Mouse (Mus musculus): ENCODE data around the gene Prkar2b. TPM values are rescaled to one million over a fixed set of nuclear protein-coding genes. Genes with fewer than 3 reads are reported as not detected.
"Not testable (repeated sequence)": the region's sequence is repeated elsewhere in the genome, so short reads cannot be mapped to it uniquely, and the experiment has no call there.

Gene Prkar2b
- polyA plus RNA-seq, 1 experiment from 2014 or later = 70.4 TPM

- WGBS (ENCODE audit: insufficient replicate concordance) = 83% methylated on average over 6 of the region's 6 CpGs
- H3K9me3 ChIP-seq (replicated peaks) = no peaks in the 10 kb centered on the region
- H3K4me3 ChIP-seq (replicated peaks) = no peak overlapping the region
- no peaks in the 10 kb centered on the region for H3K27me3 ChIP-seq
- H3K4me1 ChIP-seq (replicated peaks) = no peaks in the 10 kb centered on the region; the same call in 1 of the 2 replicates
- H3K9ac ChIP-seq = no peak overlapping the region
- no peak overlapping the region for H3K27ac ChIP-seq (replicated peaks)
- H3K4me2 ChIP-seq = no peak overlapping the region
- peaks cover 52% of the 10 kb centered on the region for H3K36me3 ChIP-seq (replicated peaks)
- ATAC-seq (ENCODE audit: insufficient read depth) = no peak
Observed at GRCm38 (mm10) chr12:32033536-32033935, 27.6 kb downstream of the Prkar2b start.

GRCm38 (mm10) chr12:32032917-32033316 lies 28.2 kb downstream of the Prkar2b start:
- ATAC-seq (ENCODE audit: insufficient read depth) = no peak
- no peaks in the 10 kb centered on the region for H3K27me3 ChIP-seq
- H3K27ac ChIP-seq (replicated peaks) = no peak overlapping the region
- H3K36me3 ChIP-seq (replicated peaks) = peaks cover 46% of the 10 kb centered on the region
- 97% methylated on average over 7 of the region's 7 CpGs for WGBS (ENCODE audit: insufficient replicate concordance)
- no peak overlapping the region for H3K4me3 ChIP-seq (replicated peaks)
- no peaks in the 10 kb centered on the region; the same call in 1 of the 2 replicates for H3K4me1 ChIP-seq (replicated peaks)
- H3K4me2 ChIP-seq = no peak overlapping the region
- no peak overlapping the region for H3K9ac ChIP-seq
- no peaks in the 10 kb centered on the region for H3K9me3 ChIP-seq (replicated peaks)

DNA sequence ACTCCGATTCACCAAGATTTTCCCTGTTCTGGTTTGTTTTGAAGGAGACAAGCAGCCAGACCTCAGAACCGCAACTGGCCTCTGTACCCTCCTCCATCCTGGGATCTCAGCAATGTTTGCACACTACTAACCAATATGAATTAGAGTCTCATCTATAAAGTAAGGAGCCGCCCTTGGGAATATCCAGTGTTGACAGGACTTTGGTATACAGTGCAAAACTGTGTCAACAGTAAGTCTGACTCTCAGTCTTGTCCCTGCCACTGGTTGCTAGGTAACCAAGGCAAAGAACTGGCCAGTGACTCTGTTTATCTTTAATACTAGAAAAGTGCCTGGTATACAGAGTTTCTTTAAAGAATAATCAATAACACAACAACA lies 42.7 kb downstream of the Prkar2b start:
- Histone ChIP-seq H3K4me1 (replicated peaks) (peaks cover 40% of the 10 kb centered on the region), H3K36me3 (replicated peaks) (peaks cover 26% of the 10 kb centered on the region), H3K27ac (replicated peaks) (peak overlapping the region; percentile 69), H3K9ac (no peak overlapping the region), H3K4me3 (replicated peaks) (no peak overlapping the region), H3K4me2 (peak overlapping the region; percentile 26), H3K27me3 (no peaks in the 10 kb centered on the region), H3K9me3 (replicated peaks) (no peaks in the 10 kb centered on the region)
- 32% methylated on average over 3 of the region's 3 CpGs for WGBS (ENCODE audit: insufficient replicate concordance)
- peak; percentile 8; the same call in 1 of the 2 replicates for ATAC-seq (ENCODE audit: insufficient read depth)

DNA sequence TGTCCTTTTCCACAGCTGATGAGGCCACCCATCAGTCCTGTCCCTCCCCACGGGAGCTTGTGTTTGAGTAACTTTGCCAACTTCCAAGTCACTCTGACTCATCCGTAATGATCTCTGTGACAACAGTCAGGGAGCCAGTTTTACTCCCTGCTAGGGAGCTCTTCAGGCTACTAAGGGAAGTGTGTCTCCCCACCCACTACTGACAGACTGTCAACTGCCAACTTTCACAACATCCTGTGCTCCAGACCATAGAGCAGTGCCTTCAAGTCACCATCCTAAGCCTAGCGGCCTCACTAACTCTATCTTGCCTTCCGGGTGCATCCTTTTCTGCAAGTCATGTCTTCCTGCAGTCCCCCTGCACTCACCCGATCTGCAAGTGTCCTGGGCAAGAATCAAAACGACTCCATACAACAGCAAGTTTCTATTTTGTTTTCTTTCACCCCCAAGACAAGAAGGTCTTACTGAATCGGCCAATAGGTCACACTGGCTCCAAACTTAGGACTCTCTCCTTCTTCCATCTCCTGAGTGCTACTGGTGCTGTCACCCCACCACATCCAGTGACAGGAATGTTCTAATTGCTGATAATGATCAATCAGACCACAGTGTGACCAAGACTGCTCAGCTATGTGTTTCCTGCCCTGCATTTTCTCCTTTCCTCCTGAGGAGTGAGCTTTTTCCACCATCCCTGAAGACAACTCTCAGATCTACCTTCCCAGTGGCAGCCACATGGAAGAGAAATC lies 43.3 kb downstream of the Prkar2b start:
- 6% methylated on average over 7 of the region's 7 CpGs for WGBS (ENCODE audit: insufficient replicate concordance)
- Histone ChIP-seq H3K4me2 (peak overlapping the region; percentile 26), H3K9ac (no peak overlapping the region), H3K27me3 (no peaks in the 10 kb centered on the region), H3K27ac (replicated peaks) (peak overlapping the region; percentile 69), H3K36me3 (replicated peaks) (peaks cover 29% of the 10 kb centered on the region), H3K4me1 (replicated peaks) (peaks cover 40% of the 10 kb centered on the region), H3K9me3 (replicated peaks) (no peaks in the 10 kb centered on the region), H3K4me3 (replicated peaks) (no peak overlapping the region)
- peak; percentile 82 for ATAC-seq (ENCODE audit: insufficient read depth)

DNA sequence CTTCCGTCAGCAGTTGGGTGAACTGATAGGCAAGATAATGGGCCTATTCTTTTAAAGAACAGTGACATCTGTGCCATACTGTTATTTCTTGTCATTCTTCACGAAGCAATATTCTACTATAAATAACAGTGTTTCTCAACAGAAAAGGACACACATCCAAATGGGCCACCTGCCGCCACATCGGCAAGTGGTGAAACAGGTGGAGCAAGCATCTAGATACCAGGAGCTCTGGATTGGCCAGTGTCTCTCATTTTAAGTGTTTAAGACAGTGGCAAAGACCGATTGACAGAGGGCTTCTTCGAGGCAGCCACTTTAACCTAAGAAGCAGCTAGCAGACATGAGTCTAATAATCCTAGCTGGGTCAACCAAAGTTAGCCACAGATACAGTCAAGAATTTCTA lies 44.6 kb downstream of the Prkar2b start:
- H3K4me1 ChIP-seq (replicated peaks) = peaks cover 40% of the 10 kb centered on the region
- H3K9ac ChIP-seq = no peak overlapping the region
- WGBS (ENCODE audit: insufficient replicate concordance) = 55% methylated on average over 6 of the region's 6 CpGs
- no peak overlapping the region for H3K4me2 ChIP-seq
- H3K27me3 ChIP-seq = no peaks in the 10 kb centered on the region
- no peak overlapping the region for H3K4me3 ChIP-seq (replicated peaks)
- peak overlapping the region; percentile 69; the same call in 1 of the 2 replicates for H3K27ac ChIP-seq (replicated peaks)
- H3K36me3 ChIP-seq (replicated peaks) = peaks cover 18% of the 10 kb centered on the region
- H3K9me3 ChIP-seq (replicated peaks) = no peaks in the 10 kb centered on the region
- no peak for ATAC-seq (ENCODE audit: insufficient read depth)

GRCm38 (mm10) chr12:32015268-32015769 lies 45.8 kb downstream of the Prkar2b start:
- H3K9me3 ChIP-seq (replicated peaks) = no peaks in the 10 kb centered on the region
- H3K4me1 ChIP-seq (replicated peaks) = peaks cover 49% of the 10 kb centered on the region
- no peak for ATAC-seq (ENCODE audit: insufficient read depth)
- H3K9ac ChIP-seq = no peak overlapping the region
- peaks cover 21% of the 10 kb centered on the region for H3K36me3 ChIP-seq (replicated peaks)
- no peak overlapping the region for H3K4me3 ChIP-seq (replicated peaks)
- H3K27me3 ChIP-seq = no peaks in the 10 kb centered on the region
- H3K27ac ChIP-seq (replicated peaks) = no peak overlapping the region; the same call in 1 of the 2 replicates
- no peak overlapping the region for H3K4me2 ChIP-seq
- WGBS (ENCODE audit: insufficient replicate concordance) = 75% methylated on average over 6 of the region's 6 CpGs

DNA sequence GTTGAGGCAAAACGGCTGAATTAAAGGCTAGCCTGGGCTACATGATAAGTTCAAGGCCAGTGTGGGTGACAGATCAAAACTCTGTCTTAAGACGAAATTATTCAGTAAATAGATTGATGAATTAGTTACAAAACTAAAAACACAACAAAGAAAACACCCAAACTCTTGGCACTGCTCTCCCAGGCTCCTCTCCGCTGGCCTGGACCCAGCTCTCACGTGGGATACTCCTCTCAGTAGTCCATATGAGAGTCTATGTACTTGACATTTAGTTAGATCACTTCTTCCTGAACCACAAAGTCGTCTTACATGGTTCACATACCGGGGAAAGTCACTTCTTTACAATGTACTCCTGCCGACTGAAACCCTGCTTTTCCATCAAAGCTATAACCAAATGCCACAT lies 46.3 kb downstream of the Prkar2b start:
- Histone ChIP-seq H3K4me2 (no peak overlapping the region), H3K4me3 (replicated peaks) (no peak overlapping the region), H3K9ac (no peak overlapping the region), H3K27me3 (no peaks in the 10 kb centered on the region), H3K9me3 (replicated peaks) (no peaks in the 10 kb centered on the region), H3K36me3 (replicated peaks) (peaks cover 19% of the 10 kb centered on the region), H3K27ac (replicated peaks) (no peak overlapping the region), H3K4me1 (replicated peaks) (peaks cover 54% of the 10 kb centered on the region)
- 65% methylated on average over 7 of the region's 7 CpGs for WGBS (ENCODE audit: insufficient replicate concordance)
- ATAC-seq (ENCODE audit: insufficient read depth) = no peak

GRCm38 (mm10) chr12:32012169-32012568 lies 48.9 kb downstream of the Prkar2b start:
- Histone ChIP-seq H3K9me3 (replicated peaks) (no peaks in the 10 kb centered on the region), H3K27me3 (no peaks in the 10 kb centered on the region), H3K9ac (no peak overlapping the region), H3K4me1 (replicated peaks) (peaks cover 45% of the 10 kb centered on the region), H3K4me3 (replicated peaks) (no peak overlapping the region), H3K27ac (replicated peaks) (no peak overlapping the region), H3K36me3 (replicated peaks) (peaks cover 20% of the 10 kb centered on the region; the same call in 1 of the 2 replicates), H3K4me2 (no peak overlapping the region)
- WGBS (ENCODE audit: insufficient replicate concordance) = 48% methylated on average over 2 of the region's 2 CpGs
- ATAC-seq (ENCODE audit: insufficient read depth) = no peak

DNA sequence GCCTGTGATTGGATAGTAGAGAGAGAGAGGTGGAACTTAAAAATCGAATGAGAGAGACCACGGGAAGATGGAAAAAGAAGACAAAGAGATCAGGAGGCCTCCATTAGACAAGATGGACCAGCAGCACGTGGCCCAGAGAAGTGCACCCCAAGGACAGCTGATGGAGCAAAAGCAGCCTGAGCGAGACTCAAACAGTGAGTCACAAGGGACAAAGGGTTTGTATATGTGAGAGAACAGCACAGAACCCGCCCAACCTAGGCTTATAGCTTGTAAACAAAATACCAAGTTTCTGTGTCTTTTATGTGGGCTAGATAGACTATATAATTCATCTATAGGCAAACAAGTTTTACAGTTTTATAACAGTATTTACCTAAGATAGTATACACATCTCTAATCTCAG lies 50.0 kb downstream of the Prkar2b start:
- Histone ChIP-seq H3K9ac (no peak overlapping the region), H3K36me3 (replicated peaks) (peaks cover 24% of the 10 kb centered on the region; the same call in 1 of the 2 replicates), H3K4me2 (no peak overlapping the region), H3K27me3 (no peaks in the 10 kb centered on the region), H3K9me3 (replicated peaks) (no peaks in the 10 kb centered on the region), H3K4me3 (replicated peaks) (no peak overlapping the region), H3K4me1 (replicated peaks) (peaks cover 34% of the 10 kb centered on the region), H3K27ac (replicated peaks) (0 out of 2 replicates have a peak overlapping the region, but pooled peaks have one; percentile 19)
- ATAC-seq (ENCODE audit: insufficient read depth) = no peak
- WGBS (ENCODE audit: insufficient replicate concordance) = 71% methylated on average over 5 of the region's 5 CpGs

DNA sequence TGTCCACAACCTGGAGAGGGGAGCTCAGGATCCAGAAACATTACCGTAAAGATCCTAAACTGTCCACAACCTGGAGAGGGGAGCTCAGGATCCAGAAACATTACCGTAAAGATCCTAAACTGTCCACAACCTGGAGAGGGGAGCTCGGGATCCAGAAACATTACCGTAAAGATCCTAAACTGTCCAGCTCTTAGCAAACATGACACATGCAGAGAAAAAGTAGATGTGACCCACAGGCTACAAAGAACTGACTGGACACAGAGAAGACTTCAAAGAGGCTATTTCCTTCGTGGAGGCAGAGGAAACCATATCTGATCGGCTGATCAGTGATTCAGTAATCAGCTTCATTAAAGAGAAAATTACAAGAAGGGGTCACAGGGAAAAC lies 51.1 kb downstream of the Prkar2b start:
- WGBS (ENCODE audit: insufficient replicate concordance) = 20% methylated on average over 5 of the region's 6 CpGs
- not testable (repeated sequence) for H3K27me3 ChIP-seq; ATAC-seq (ENCODE audit: insufficient read depth); H3K27ac ChIP-seq (replicated peaks); H3K9ac ChIP-seq; H3K9me3 ChIP-seq (replicated peaks); H3K4me3 ChIP-seq (replicated peaks)
- H3K4me2 ChIP-seq = peak overlapping the region; percentile 0; the same call in 1 of the 2 replicates
- H3K36me3 ChIP-seq (replicated peaks) = peaks cover 29% of the 10 kb centered on the region; the same call in 1 of the 2 replicates
- H3K4me1 ChIP-seq (replicated peaks) = peaks cover 26% of the 10 kb centered on the region

GRCm38 (mm10) chr12:32009267-32009984 lies 51.7 kb downstream of the Prkar2b start:
- peak overlapping the region; percentile 51 for H3K4me2 ChIP-seq
- H3K9ac ChIP-seq = no peak overlapping the region; the same call in 1 of the 2 replicates
- no peaks in the 10 kb centered on the region for H3K27me3 ChIP-seq
- peak overlapping the region; percentile 67 for H3K27ac ChIP-seq (replicated peaks)
- WGBS (ENCODE audit: insufficient replicate concordance) = 14% methylated on average over 8 of the region's 8 CpGs
- H3K36me3 ChIP-seq (replicated peaks) = peaks cover 32% of the 10 kb centered on the region; the same call in 1 of the 2 replicates
- H3K4me3 ChIP-seq (replicated peaks) = peak overlapping the region; percentile 21; the same call in 1 of the 2 replicates
- peak; percentile 37; the same call in 1 of the 2 replicates for ATAC-seq (ENCODE audit: insufficient read depth)
- H3K9me3 ChIP-seq (replicated peaks) = no peaks in the 10 kb centered on the region
- peaks cover 26% of the 10 kb centered on the region for H3K4me1 ChIP-seq (replicated peaks)
